Mouse (Mus musculus) c-Kit-positive CD71-positive TER-119-negative erythroid progenitor cells, embryonic 14.5 days (primary cell): Measurements from ENCODE around the gene Rnf220.

Experiments used
- DNase-seq: peaks from one replicate; pipeline ENCODE4 v3.0.0-alpha.2; 2013; ENCODE audit warnings: low read depth

Rnf220 gene

GRCm38 (mm10) chr4:117267831-117268437 is 228.9 kb downstream of the Rnf220 start:
- no peak for DNase-seq

- DNase-seq: peak; percentile 61
Observed at GRCm38 (mm10) chr4:117267284-117267683, 229.6 kb downstream of the Rnf220 start.

DNA sequence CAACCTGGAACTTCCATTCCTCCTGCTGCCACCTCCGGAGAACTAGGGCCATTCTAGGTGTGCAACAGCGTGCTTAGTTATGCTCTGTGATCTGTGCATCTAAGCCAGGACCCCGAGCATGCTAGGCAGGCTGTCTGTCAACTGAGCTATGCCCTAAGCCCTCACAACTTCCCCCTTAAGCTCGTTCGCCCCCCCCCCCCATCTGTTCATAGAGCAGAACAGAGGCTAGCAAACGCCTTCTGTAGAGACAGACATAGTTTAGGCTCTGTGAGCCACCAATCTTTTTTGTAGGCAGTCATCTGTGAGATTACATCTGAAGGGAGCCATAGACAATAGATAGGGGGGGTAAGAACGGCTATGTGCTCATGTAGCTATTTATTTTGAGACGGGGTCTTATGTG is 233.9 kb downstream of the Rnf220 start:
- no peak for DNase-seq

DNA sequence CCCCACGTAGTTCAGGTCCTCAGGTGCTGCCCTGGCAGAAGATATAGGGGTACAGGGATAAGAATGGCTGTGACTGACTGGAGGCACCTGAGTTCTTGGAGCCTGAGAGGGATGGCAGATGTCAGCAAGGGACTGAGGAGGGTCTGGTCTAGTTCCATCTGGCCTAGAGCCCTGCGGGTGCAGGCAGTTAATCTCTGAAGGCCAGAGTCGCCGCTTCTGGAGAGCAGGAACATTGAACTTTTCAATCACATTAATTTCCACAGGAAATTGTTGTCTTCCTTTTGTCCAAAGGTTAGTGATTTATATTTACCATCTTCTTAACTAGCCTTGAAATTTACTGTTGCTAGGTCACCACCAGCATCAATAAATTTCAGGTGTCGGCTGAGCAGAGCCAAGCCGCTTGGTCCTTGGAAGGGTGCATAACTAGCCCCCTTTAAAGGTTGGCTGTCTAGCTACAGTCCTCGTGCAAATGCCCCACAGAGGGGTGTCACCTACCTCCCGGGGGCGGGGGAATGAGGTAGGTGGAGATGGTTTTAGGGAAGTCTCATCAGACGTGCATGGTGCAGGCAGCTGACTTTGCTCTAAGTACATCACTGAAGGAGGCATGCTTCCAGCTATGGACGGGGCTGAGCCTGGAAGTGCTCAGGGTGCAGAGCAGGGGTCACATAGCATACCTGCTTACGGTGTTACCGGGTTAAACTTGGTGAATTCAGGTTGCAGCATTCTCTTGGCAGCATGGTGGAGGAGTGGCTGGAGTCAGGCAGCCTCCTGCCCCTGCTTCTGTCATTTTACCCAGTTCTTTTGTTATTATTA is 234.5 kb downstream of the Rnf220 start:
- no peak for DNase-seq

DNA sequence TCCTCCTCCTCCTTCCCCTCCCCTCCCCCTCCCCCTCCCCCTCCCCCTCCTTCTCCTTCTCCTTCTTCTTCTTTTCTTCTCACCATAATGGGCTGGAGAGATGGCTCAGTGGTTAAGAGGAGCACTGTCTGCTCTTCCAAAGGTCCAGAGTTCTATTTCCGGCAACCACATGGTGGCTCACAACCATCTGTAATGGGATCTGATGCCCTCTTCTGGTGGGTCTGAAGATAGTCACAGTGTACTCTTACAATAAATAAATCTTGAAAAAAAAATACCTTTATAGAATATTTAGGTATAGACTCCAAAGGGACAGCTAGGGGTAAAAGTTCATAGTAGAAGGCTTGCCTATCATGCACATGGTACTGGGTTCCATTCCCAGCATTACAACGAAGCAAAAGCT is 235.6 kb downstream of the Rnf220 start:
- DNase-seq: no peak

DNA sequence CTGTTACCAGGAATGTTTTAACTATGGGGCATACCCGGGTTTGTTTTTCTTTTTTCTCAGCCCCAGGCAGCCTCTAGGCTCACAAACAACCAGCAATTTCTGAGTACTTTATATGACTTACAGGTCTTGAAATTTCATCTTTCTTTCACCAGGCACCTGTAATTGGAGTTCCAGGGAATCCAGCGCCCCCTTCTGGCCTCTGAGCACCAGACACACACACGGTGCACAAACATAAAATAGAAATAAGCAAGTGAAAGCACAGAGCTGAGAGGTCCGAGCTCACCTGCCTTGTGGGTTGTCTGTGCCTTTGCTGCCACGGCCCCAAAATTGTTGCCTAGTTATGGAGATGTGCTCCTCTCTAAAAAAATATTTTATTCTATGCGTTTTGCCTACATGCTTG is 236.9 kb downstream of the Rnf220 start:
- peak; percentile 17 for DNase-seq

DNA sequence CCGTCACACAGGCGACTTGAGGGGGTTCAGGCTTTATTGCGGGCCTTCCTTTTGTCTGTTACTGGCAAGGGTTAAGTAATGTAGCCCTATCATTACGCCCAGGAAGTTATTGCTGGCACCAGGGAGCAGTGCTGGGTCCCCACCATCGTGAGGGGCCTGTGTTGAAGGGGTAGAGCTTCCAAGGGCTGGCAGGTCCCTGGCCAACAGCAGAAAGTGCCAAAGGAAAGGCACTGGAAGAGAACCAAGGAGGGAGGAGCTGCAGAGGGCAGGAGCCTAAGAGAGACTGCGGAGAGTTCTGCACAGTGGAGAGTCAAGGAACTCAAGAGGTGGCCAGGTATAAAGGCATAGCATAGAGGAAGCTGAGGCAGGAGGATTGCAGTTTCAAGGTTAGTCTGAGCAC is 242.2 kb downstream of the Rnf220 start:
- DNase-seq: no peak

DNA sequence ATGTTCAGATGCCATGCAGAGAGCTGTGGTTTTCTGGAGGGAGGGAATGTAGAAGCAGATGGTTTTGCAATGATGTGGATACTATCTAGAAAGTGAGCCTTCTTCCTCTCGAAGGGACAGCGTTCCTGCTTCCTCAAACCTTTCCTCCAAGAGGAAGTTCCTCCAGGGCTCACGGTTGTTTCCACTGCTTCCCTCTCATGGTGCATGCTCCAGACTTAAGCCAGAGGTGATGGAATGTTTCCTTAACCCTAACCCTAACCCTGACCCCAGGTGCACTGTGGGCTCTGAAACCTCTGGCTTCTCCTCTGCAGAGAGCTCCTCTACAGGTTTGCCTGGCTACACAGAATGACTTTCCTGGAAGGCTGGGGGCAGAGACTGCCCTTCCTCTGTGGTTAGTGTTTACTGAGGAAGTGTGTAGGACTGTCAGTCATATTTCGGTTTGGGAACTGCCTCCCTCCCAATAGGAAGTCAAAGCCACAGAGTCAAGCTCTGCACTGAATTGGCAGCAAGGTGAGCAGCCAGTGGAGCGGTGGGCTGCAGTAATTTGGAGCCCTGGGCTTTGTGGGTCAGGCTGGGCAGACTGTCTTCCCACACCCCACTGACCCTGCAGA is 242.7 kb downstream of the Rnf220 start:
- DNase-seq: no peak

- DNase-seq: no peak
Observed at GRCm38 (mm10) chr4:117253218-117254016, 243.4 kb downstream of the Rnf220 start.

GRCm38 (mm10) chr4:117252755-117253154 is 244.1 kb downstream of the Rnf220 start:
- no peak for DNase-seq

DNA sequence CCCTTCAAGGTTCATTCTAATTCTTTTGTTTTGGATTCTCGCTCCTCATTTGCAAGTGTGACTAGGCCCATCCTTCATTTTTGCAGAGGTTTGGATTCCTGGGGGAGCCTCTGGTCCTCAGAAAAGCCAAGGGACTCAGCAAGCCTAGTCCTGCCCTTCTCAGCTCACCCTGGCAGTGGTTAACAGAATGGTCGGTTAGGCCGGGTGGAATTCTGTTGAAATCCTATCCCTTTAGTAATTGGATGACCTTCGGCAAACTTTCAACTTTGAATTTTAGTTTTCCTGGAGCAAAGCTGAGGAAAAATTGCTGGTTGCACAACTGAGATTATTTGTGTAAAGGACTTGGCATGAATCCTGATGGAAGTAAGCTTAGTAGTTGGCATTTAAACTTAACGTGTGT is 244.5 kb downstream of the Rnf220 start:
- no peak for DNase-seq

DNA sequence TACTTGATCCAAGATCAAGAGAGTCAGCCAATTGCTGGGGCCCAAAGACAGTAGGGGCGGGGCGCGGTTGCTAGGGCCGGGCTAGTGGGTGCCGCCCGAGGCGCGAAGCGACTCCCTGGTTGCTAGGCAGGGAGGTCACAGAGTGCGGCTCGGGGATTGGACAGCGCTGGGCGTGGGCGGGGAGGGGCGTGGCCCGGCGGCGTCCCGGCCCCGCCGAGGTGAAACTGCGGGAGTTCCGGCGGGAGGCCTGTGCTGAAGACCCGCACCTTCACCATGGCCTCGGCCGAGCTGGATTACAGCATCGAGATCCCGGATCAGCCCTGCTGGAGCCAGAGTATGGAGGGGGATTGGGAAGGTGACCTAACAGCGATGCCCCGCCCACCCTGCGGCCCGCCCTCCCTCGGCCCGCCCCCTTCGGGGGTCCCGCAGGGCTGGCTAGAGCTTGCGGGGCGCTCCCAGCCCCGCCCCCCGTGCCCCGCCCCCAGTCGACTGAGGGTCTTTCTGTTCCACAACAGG is 245.0 kb downstream of the Rnf220 start, which contains the start of the genes Tmem53 and Armh1:
TSS of gene Tmem53 (plus strand) at position 151 of the 516 bp plus-strand sequence.
TSS of gene Armh1 (minus strand) at position 325 of the 516 bp plus-strand sequence.
- peak; percentile 89 for DNase-seq

DNA sequence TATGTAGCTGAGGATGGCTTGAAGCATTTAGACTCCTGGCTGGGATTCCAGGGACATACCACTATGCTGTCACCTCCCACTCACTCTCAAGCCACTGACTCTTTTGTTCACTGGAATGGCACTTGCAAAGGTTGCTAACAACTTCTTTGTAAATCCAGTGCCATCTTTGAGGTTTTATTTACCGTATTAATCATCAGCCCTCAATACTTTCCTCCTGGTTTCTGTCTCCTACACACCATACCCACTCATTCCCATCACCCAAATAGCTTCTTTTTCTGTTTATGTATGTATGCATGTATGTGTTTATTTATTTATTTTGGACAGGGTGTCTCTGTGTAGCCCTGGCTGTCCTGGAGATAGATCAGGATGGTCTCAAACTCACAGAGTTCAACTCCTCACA is 245.9 kb downstream of the Rnf220 start:
- no peak for DNase-seq

- DNase-seq: no peak
Observed at GRCm38 (mm10) chr4:117240867-117241266, 256.0 kb downstream of the Rnf220 start.

DNA sequence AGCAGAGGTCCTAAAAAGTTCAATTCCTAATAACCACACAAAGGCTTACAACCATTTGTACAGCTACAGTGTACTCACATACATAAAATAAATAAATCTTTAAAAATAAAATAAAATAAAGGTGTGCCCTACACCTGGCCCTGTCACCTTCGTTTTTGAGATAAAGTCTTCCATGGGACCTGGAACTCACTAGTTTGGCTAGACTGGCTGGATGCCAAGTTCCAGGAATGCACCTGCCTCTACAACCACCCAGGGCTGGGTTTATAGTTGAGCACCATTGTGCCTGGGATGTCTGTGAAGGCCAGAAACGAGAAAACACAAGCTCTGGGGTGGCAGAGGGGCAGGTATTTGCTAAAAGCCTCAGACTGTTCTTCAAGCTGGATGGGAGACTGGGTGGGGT is 257.7 kb downstream of the Rnf220 start:
- no peak for DNase-seq

DNA sequence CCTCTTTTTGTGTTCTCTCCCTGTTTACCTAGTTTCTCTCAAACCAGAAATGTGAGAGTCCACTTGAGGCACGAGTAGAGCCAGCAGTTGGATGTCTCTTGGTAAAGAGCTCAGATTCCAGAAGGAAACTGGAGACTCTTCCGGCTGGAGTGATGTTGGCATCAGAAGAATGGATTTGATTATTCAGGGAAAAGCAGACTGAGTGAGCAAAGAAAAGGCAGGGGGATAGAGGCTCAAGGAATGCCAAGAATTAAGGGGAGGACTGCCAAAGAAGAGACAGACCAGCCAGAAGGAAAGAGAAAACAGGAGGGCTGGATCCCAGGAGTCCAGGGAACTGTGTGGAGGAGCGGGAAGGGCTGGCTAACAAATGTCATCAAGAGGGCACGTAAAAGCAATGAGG is 261.0 kb downstream of the Rnf220 start:
- no peak for DNase-seq

GRCm38 (mm10) chr4:117234166-117234741 is 262.6 kb downstream of the Rnf220 start:
- DNase-seq: no peak

GRCm38 (mm10) chr4:117231208-117231607 is 265.6 kb downstream of the Rnf220 start:
- DNase-seq: no peak

DNA sequence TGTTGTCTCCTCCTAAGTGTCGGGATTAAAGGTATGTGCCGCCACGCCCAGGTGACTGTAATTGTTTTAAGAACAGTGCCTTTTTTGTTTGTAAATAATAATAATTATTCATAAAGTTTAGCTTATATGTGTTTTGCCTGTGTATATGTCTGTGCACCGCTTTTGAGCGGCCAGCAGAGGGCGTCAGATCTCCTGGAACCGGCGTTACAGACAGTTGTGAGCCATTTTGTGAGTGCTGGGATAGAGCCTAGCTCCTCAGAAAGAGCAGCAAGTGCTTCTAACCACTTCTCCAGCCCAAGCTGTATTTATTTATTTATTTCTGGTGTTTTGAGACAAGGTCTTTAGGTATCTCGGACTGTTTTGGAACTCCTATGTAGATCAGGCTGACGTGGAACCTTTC is 266.5 kb downstream of the Rnf220 start:
- peak; percentile 25 for DNase-seq

GRCm38 (mm10) chr4:117229590-117229989 is 267.3 kb downstream of the Rnf220 start:
- DNase-seq: no peak

GRCm38 (mm10) chr4:117225250-117225649 is 271.6 kb downstream of the Rnf220 start:
- DNase-seq: no peak

GRCm38 (mm10) chr4:117224122-117224521 is 272.7 kb downstream of the Rnf220 start:
- no peak for DNase-seq
